Mouse (Mus musculus) testis, postnatal 14 days (tissue): Measurements from ENCODE around the gene 1700109H08Rik.
"Not testable (repeated sequence)": the region's sequence is repeated elsewhere in the genome, so short reads cannot be mapped to it uniquely, and the experiment has no call there.

Source experiments
- DNase-seq: peaks from one replicate; pipeline ENCODE4 v3.0.0; 2021; ENCODE audit warnings: low spot score

The 1700109H08Rik gene

GRCm38 (mm10) chr5:3600298-3600697 lies 28.9 kb downstream of the 1700109H08Rik start:
- no peak for DNase-seq

GRCm38 (mm10) chr5:3600790-3601189 lies 29.4 kb downstream of the 1700109H08Rik start:
- no peak for DNase-seq

- DNase-seq, result no peak
Measured at GRCm38 (mm10) chr5:3607114-3607513, 35.7 kb downstream of the 1700109H08Rik start.

DNA sequence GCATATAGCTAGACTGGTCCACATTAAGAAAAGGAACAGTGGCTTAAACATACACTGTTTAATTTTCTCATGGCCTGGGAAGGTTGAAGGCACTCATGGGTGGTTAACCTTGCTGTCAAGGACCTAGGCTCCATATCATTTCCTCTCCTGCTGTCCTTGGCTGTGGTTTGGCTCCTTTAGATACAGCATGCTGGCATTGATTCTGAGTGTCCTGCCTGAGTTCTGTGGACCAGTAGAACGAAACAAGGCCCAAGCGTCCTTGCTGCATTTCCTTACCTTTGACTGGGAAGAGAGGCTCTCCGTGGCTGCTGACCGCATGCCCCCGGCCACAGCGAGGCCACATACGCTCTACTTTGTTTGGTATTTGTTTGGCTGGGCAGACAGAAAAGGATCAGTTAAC lies 37.9 kb downstream of the 1700109H08Rik start:
- no peak for DNase-seq

DNA sequence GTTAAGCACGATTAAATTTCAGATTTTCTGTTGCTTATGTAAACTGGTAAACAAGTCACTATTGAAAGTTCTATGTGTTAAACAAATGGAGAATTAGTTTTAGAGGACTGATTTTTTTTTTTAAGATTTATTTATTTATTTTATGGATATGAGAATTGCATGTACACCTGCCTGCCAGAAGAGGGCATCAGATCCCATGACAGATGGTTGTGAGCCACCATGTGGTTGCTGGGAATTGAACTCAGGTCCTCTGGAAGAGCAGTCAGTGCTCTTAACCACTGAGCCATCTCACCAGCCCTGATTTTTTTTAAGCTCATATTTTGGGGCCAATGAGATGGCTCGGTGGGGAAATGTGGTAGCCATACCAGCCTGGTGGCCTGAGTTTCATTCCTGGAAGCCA lies 40.5 kb downstream of the 1700109H08Rik start:
- not testable (repeated sequence) for DNase-seq

DNA sequence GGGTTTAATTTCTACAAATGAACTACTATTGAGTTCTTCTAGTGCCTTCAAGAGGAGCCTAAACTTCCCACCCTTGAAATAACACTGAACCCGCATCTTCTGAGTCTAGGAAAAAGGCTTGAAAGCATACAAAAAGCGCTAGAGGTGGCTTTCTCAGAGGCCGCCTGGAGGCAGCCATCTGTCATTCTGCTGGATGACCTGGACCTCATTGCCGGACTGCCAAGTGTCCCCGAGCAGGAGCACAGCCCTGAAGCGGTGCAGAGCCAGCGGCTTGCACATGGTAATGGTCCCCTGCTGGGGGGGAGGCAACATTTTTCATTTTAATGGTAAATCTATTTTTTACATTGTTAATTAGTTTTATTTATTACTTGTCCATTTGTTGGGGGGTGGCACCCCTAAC lies 49.1 kb downstream of the 1700109H08Rik start:
- no peak for DNase-seq

DNA sequence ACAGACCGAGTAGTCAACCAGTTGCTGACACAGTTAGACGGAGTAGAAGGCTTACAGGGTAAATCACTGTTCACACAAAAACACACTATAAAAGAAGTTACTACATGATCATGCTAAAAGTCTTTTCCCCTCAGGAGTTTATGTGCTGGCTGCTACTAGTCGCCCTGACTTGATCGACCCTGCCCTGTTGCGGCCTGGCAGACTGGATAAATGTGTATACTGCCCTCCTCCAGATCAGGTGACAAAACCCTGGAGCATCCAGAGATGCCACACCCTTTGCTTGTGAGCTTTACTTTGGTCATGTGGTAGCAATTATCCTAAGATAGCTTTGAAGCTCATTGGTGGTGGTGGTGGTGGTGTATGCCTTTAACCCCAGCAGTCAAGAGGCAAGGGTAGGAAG lies 58.7 kb downstream of the 1700109H08Rik start:
- no peak for DNase-seq

DNA sequence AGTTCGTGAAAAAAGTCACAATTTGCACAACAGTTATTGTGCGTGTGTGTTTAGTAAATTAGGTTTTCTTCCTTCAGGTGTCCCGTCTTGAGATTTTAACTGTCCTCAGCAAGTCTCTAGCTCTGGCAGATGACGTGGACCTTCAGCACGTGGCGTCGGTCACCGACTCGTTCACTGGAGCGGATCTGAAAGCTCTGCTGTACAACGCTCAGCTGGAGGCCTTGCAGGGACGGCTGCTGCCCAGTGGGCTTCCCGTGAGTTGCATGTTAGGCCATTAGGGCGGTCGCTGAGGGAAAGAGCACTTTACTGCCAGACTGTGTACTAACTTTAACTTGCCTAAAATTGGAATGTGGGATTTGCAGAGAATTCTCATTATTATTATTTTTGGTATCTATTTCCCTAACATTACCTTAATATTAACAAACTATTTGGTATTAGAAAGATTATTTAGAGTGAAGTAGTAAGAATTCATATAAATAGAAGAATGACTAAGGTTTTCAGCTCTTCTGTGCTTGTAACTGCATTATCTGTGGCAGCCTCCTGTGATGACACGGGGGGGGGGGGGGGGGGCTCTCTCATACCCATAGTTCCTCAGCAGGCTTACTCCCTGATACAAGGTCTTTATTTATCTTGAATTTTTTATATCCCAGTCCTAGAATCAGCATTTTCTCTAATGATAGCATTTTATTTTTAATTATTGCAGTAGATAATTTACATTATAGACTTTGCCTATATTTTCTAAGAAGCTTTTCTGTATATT lies 60.3 kb downstream of the 1700109H08Rik start:
- DNase-seq, result no peak

DNA sequence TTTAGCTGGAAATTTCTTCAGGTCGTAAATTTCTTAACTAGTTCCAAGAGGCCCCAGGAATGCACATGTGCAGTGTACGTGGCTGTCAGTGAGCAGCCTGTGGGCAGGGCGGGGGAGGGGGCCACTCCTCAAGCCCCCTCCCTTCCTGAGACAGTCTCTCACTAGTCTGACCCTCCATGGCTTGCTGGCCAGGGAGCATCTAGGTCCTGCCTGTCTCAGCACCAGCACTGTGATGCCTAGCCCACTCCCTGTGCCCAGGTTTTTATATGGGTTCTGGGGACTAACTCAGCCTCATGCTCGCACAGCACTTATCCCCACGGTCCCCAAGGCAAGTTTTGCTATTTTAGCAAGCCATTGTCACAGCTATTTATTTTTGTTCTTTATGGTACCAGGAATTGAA lies 60.9 kb downstream of the 1700109H08Rik start:
- DNase-seq, result no peak

GRCm38 (mm10) chr5:3633315-3633714 lies 61.9 kb downstream of the 1700109H08Rik start:
- no peak for DNase-seq

DNA sequence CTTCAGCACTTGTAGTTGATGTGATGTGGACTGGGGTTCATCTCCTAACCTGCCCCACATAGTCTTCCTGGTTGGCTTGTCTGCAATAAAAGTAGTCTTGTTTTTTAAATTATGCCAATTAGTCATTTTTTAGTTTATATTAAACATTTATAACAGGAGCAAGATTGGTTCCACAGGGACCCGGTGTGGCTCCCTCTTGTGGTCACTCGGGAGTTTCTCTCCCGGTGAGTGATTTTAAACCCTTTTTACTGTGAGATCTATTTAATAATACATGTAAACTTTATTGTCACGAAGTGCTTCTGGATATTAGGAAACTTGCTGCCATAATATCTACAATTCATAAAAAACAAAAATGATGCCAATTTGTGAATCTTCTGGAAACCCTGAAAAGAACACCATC lies 62.6 kb downstream of the 1700109H08Rik start:
- no peak for DNase-seq
